Mouse (Mus musculus): ENCODE measurements at regions not wholly inside any gene's neighbourhood (a gene's known extent, or its start where the extent isn't known, plus 50 kb on each side); places are given as distances from the start of the nearest gene placed in this dataset.

GRCm38 (mm10) chr4:80691774-80692485 is 142.0 kb upstream of the Tyrp1 start:
- H3K27ac ChIP-seq (replicated peaks; ENCODE audit: insufficient read depth, low read depth, low read length) = no peak overlapping the region
- no peaks in the 10 kb centered on the region for H3K4me1 ChIP-seq (ENCODE audit: control insufficient read depth, insufficient read depth, low read length)
- no peak for TF ChIP-seq POLR2A (IDR thresholded peaks at IDR 0.05; ENCODE audit: extremely low read depth, insufficient read depth, low read length)
- no peak for TF ChIP-seq CTCF (IDR thresholded peaks at IDR 0.05; ENCODE audit: low read depth, low read length)
- WGBS = 88% methylated on average over 3 of the region's 3 CpGs
- no peaks in the 10 kb centered on the region for H3K79me2 ChIP-seq (ENCODE audit: control insufficient read depth, insufficient read depth, low read length)
- no peaks in the 10 kb centered on the region for H3K36me3 ChIP-seq (ENCODE audit: control insufficient read depth, insufficient read depth, low read length)
- no peak for DNase-seq (ENCODE audit: extremely low read depth, low read depth, low spot score)
- H3K9ac ChIP-seq (ENCODE audit: low read depth, low read length) = no peak overlapping the region
- H3K27me3 ChIP-seq (ENCODE audit: control insufficient read depth, insufficient read depth, low read length) = no peaks in the 10 kb centered on the region
- H3K4me3 ChIP-seq (ENCODE audit: insufficient read depth, low read depth, low read length) = no peak overlapping the region

- Histone ChIP-seq H3K4me1 (ENCODE audit: control insufficient read depth, insufficient read depth, low read length) (no peaks in the 10 kb centered on the region), H3K36me3 (ENCODE audit: control insufficient read depth, insufficient read depth, low read length) (no peaks in the 10 kb centered on the region), H3K79me2 (ENCODE audit: control insufficient read depth, insufficient read depth, low read length) (no peaks in the 10 kb centered on the region), H3K27me3 (ENCODE audit: control insufficient read depth, insufficient read depth, low read length) (no peaks in the 10 kb centered on the region), H3K9ac (ENCODE audit: low read depth, low read length) (no peak overlapping the region), H3K27ac (replicated peaks; ENCODE audit: insufficient read depth, low read depth, low read length) (no peak overlapping the region), H3K4me3 (ENCODE audit: insufficient read depth, low read depth, low read length) (no peak overlapping the region)
- no peak for TF ChIP-seq POLR2A (IDR thresholded peaks at IDR 0.05; ENCODE audit: extremely low read depth, insufficient read depth, low read length)
- TF ChIP-seq CTCF (IDR thresholded peaks at IDR 0.05; ENCODE audit: low read depth, low read length) = no peak
- 86% methylated on average over 2 of the region's 2 CpGs for WGBS
- DNase-seq (ENCODE audit: extremely low read depth, low read depth, low spot score) = no peak
Measured at GRCm38 (mm10) chr4:80712698-80713097, 121.2 kb upstream of the Tyrp1 start.

- TF ChIP-seq POLR2A (IDR thresholded peaks at IDR 0.05; ENCODE audit: extremely low read depth, insufficient read depth, low read length) (no peak), CTCF (IDR thresholded peaks at IDR 0.05; ENCODE audit: low read depth, low read length) (no peak)
- DNase-seq (ENCODE audit: extremely low read depth, low read depth, low spot score) = no peak
- H3K27ac ChIP-seq (replicated peaks; ENCODE audit: insufficient read depth, low read depth, low read length) = no peak overlapping the region
- H3K36me3 ChIP-seq (ENCODE audit: control insufficient read depth, insufficient read depth, low read length) = no peaks in the 10 kb centered on the region
- no peak overlapping the region for H3K4me3 ChIP-seq (ENCODE audit: insufficient read depth, low read depth, low read length)
- WGBS = 53% methylated on average over 1 of the region's 1 CpGs
- no peaks in the 10 kb centered on the region for H3K27me3 ChIP-seq (ENCODE audit: control insufficient read depth, insufficient read depth, low read length)
- no peak overlapping the region for H3K9ac ChIP-seq (ENCODE audit: low read depth, low read length)
- H3K4me1 ChIP-seq (ENCODE audit: control insufficient read depth, insufficient read depth, low read length) = no peaks in the 10 kb centered on the region
- no peaks in the 10 kb centered on the region for H3K79me2 ChIP-seq (ENCODE audit: control insufficient read depth, insufficient read depth, low read length)
Measured at GRCm38 (mm10) chr4:80744975-80745734, 88.8 kb upstream of the Tyrp1 start.

DNA sequence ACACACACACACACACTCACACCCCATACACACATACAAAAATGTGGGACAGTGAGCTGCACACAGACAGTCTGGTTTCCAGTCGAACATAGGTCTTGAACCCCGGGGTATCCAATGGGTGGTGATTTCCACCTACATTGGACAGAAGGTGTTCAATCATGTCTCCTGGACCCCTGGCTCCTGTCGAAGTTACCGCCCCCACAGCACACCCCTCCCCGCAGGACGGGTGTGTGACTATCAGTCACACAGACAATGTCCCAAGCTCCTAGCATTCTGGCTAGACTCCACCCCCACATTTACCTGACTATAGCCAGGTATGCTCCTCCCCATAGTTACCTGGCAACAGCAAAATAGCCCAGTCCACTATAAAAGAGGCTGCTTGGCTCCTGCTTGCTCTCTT is 81.7 kb upstream of the Tyrp1 start:
- H3K36me3 ChIP-seq (ENCODE audit: control insufficient read depth, insufficient read depth, low read length) = no peaks in the 10 kb centered on the region
- no peaks in the 10 kb centered on the region for H3K4me1 ChIP-seq (ENCODE audit: control insufficient read depth, insufficient read depth, low read length)
- no peak for DNase-seq (ENCODE audit: extremely low read depth, low read depth, low spot score)
- H3K27ac ChIP-seq (replicated peaks; ENCODE audit: insufficient read depth, low read depth, low read length) = no peak overlapping the region
- H3K27me3 ChIP-seq (ENCODE audit: control insufficient read depth, insufficient read depth, low read length) = no peaks in the 10 kb centered on the region
- H3K79me2 ChIP-seq (ENCODE audit: control insufficient read depth, insufficient read depth, low read length) = no peaks in the 10 kb centered on the region
- no peak for TF ChIP-seq CTCF (IDR thresholded peaks at IDR 0.05; ENCODE audit: low read depth, low read length)
- TF ChIP-seq POLR2A (IDR thresholded peaks at IDR 0.05; ENCODE audit: extremely low read depth, insufficient read depth, low read length) = no peak
- 73% methylated on average over 6 of the region's 6 CpGs for WGBS
- H3K4me3 ChIP-seq (ENCODE audit: insufficient read depth, low read depth, low read length) = no peak overlapping the region
- H3K9ac ChIP-seq (ENCODE audit: low read depth, low read length) = no peak overlapping the region

GRCm38 (mm10) chr4:80756114-80756513 is 77.8 kb upstream of the Tyrp1 start:
- H3K79me2 ChIP-seq (ENCODE audit: control insufficient read depth, insufficient read depth, low read length) = no peaks in the 10 kb centered on the region
- H3K4me1 ChIP-seq (ENCODE audit: control insufficient read depth, insufficient read depth, low read length) = no peaks in the 10 kb centered on the region
- no peak overlapping the region for H3K9ac ChIP-seq (ENCODE audit: low read depth, low read length)
- no peak overlapping the region for H3K27ac ChIP-seq (replicated peaks; ENCODE audit: insufficient read depth, low read depth, low read length)
- no peaks in the 10 kb centered on the region for H3K36me3 ChIP-seq (ENCODE audit: control insufficient read depth, insufficient read depth, low read length)
- 70% methylated on average over 2 of the region's 2 CpGs for WGBS
- no peak overlapping the region for H3K4me3 ChIP-seq (ENCODE audit: insufficient read depth, low read depth, low read length)
- H3K27me3 ChIP-seq (ENCODE audit: control insufficient read depth, insufficient read depth, low read length) = no peaks in the 10 kb centered on the region
- no peak for DNase-seq (ENCODE audit: extremely low read depth, low read depth, low spot score)
- TF ChIP-seq POLR2A (IDR thresholded peaks at IDR 0.05; ENCODE audit: extremely low read depth, insufficient read depth, low read length) (no peak), CTCF (IDR thresholded peaks at IDR 0.05; ENCODE audit: low read depth, low read length) (no peak)

- Histone ChIP-seq H3K9ac (ENCODE audit: low read depth, low read length) (no peak overlapping the region), H3K79me2 (ENCODE audit: control insufficient read depth, insufficient read depth, low read length) (no peaks in the 10 kb centered on the region), H3K4me1 (ENCODE audit: control insufficient read depth, insufficient read depth, low read length) (no peaks in the 10 kb centered on the region), H3K27me3 (ENCODE audit: control insufficient read depth, insufficient read depth, low read length) (no peaks in the 10 kb centered on the region), H3K27ac (replicated peaks; ENCODE audit: insufficient read depth, low read depth, low read length) (no peak overlapping the region), H3K36me3 (ENCODE audit: control insufficient read depth, insufficient read depth, low read length) (no peaks in the 10 kb centered on the region), H3K4me3 (ENCODE audit: insufficient read depth, low read depth, low read length) (no peak overlapping the region)
- TF ChIP-seq POLR2A (IDR thresholded peaks at IDR 0.05; ENCODE audit: extremely low read depth, insufficient read depth, low read length) = no peak
- TF ChIP-seq CTCF (IDR thresholded peaks at IDR 0.05; ENCODE audit: low read depth, low read length) = no peak
- 88% methylated on average over 3 of the region's 3 CpGs for WGBS
- DNase-seq (ENCODE audit: extremely low read depth, low read depth, low spot score) = no peak
Measured at GRCm38 (mm10) chr4:80764024-80764423, 69.9 kb upstream of the Tyrp1 start.

All from liver, adult 2 months (tissue).